Mouse (Mus musculus) MEL-GATA-1-ER (cell line): Measurements from ENCODE around the gene Gm11564.
"Not testable (repeated sequence)": the region's sequence is repeated elsewhere in the genome, so short reads cannot be mapped to it uniquely, and the experiment has no call there.

Experiments
- DNase-seq: peaks from one replicate; pipeline ENCODE4 v3.0.0-alpha.2; 2012; ENCODE audit warnings: low read depth; ENCODE audit errors: extremely low read depth

Gene Gm11564

DNA sequence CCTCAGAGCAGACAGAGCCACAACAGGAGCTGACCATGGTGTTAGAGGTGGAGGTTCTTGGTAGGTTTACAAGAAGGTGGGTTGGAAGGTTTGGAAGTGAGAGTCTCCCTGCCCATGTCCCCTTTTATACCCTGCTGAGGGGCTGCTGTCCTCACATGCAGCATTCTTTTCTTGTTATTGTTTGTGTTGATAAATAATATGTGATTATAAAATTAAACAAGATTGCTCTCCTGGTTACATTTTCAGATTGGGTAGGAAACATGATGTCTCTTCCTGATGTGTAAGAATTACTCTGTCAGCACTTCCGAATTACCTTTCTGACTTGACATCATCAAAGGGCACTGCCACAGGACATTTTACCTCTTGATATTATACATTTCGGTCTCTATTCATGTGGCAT, at the start of gene Gm11564:
Gene Gm11564, minus strand, starts transcription at position 101 of the 400 bp plus-strand sequence.
- not testable (repeated sequence) for DNase-seq

DNA sequence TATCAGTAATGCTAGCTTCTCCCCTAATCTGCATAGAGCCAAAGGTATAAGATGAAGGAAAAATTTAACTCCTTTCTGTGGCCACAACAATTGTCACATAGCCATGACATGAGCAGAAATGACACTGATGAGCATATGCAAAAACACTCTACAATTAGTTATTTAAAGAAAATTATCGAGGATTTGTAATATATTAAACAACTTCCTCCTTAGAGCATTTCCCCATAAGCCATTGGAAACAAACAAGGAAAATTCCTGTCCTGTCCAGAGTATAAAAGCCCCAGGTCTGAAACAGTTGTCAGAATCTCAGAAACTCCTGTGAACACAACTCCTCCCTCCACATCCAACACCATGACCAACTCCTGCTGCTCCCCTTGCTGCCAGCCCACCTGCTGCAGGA, 48.7 kb upstream of the Gm11564 start, which contains the start of gene Gm11559:
Gene Gm11559, plus strand, starts transcription at position 301 of the 400 bp plus-strand sequence.
- not testable (repeated sequence) for DNase-seq

DNA sequence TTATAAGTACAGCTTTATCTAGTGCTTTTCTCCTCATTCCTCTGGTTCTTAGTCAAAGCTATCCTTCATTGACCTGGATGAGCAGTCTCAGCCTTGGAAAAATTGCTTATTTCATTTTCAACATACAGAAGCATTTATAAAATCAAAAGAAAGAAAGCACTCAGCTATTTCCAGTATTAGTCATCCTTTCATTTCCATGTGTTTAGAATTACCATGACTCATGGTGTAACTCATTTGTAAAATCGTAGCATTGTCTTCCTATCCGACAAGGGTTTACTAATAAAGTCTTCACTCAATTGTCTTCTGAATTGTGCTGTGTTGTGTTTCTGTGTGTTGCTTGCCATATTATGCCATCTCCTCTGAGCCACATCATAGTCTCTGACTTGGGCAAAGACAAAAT, 43.3 kb upstream of the Gm11564 start:
- no peak for DNase-seq

GRCm38 (mm10) chr11:99857617-99858016, 42.2 kb upstream of the Gm11564 start, which contains the start of gene Gm11568:
Gene Gm11568 (plus strand): TSS chr11:99857917.
- DNase-seq: no peak

- no peak for DNase-seq
These were observed 38.7 kb upstream of the Gm11564 start for GRCm38 (mm10) chr11:99854121-99854520.

DNA sequence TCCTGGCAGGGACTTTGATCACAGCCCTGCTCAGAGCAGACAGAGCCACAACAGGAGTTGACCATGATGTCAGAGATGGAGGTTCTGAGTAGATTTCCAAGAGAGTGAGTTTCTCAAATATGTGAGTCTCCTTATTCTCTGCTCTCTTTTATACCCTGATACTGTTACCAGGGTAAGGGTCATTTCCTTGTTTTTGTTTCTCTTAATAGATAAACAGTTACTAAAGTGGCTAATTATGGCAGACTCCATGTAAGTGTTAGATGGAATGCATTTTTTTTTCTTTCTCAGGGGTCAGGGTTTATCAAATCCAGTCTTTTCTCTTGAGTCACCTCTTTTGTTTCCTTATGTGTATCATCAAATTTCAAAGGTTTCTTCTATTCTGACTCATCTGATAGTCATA, 36.0 kb upstream of the Gm11564 start, which contains the start of gene Krtap4-16:
Gene Krtap4-16, minus strand, starts transcription at position 101 of the 400 bp plus-strand sequence.
- no peak for DNase-seq

- DNase-seq: no peak
These were observed 31.3 kb upstream of the Gm11564 start for GRCm38 (mm10) chr11:99846746-99847145.

DNA sequence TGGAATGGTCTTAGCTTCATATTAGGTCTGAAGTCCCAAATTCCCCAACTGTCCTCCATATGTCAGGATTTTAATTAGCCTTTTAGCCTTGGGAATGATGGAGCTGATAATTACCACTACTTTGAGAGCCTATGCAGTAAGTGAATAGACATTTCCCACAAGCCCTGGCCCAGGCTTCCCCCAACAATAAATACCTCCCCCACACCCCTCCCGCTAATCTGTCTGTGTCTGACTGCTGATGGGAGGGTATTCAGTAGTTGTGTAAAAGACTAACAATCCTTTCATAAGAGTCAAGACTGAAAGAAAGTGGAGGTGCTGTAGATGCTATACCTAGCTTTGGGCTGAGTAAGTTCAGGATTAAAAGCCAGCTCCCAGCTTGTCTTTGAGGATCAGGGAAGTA, 26.7 kb upstream of the Gm11564 start:
- no peak for DNase-seq

- no peak for DNase-seq
These were observed 22.5 kb upstream of the Gm11564 start, which contains the start of gene 2300003K06Rik for GRCm38 (mm10) chr11:99837966-99838365. Gene 2300003K06Rik (minus strand): TSS chr11:99838066.

GRCm38 (mm10) chr11:99809792-99810191, 5.7 kb downstream of the Gm11564 start, which contains the start of gene Krtap4-13:
Gene Krtap4-13 (minus strand): TSS chr11:99809892.
- DNase-seq: not testable (repeated sequence)

GRCm38 (mm10) chr11:99804346-99804745, 11.1 kb downstream of the Gm11564 start, which contains the start of gene Gm11554:
Gene Gm11554 (minus strand): TSS chr11:99804446.
- not testable (repeated sequence) for DNase-seq

- not testable (repeated sequence) for DNase-seq
These were observed 16.6 kb downstream of the Gm11564 start, which contains the start of gene Gm11569 for GRCm38 (mm10) chr11:99798832-99799231. Gene Gm11569 (minus strand): TSS chr11:99798932.

GRCm38 (mm10) chr11:99793367-99793766, 22.1 kb downstream of the Gm11564 start, which contains the start of gene Gm11596:
Gene Gm11596 (minus strand): TSS chr11:99793467.
- no peak for DNase-seq

DNA sequence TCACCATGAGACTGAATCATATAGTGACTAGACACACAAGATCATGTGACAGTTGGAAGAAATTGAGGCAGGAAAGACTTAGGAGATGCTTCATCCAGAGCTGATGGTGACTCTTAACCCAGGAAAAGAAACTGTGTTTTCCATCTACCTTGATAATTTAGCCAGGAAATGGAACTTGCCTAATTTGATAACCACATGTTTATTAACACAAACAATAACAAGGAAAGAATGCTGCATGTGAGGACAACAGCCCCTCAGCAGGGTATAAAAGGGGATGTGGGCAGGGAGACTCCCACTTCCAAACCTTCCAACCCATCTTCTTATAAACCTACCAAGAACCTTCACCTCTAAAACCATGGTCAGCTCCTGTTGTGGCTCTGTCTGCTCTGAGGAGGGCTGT, 30.6 kb downstream of the Gm11564 start, which contains the start of gene Krtap4-9:
Gene Krtap4-9, plus strand, starts transcription at position 301 of the 400 bp plus-strand sequence.
- not testable (repeated sequence) for DNase-seq

- no peak for DNase-seq
These were observed 34.9 kb downstream of the Gm11564 start, which contains the start of gene Krtap4-8 for GRCm38 (mm10) chr11:99780604-99781003. Gene Krtap4-8 (minus strand): TSS chr11:99780704.

DNA sequence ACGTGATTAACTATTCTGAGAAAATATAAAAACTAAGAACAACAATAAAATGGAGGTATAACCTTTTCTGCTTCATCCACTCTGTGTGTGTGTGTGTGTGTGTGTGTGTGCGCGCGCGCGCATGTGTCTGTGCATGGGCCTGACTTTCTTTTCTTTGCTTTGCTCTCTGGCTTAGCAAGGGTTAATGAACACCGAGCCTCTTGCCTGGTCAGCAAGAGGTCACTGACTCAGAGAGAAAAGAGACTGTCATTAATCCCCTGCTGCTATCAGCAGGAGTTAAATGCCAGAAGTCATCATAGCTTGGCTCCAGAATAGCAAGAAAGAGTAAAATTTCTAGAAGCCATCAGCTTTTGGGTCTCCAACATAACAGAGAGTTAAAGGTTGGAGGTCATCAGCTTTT, 37.1 kb downstream of the Gm11564 start:
- no peak for DNase-seq

GRCm38 (mm10) chr11:99772813-99773212, 42.7 kb downstream of the Gm11564 start, which contains the start of gene Gm11595:
Gene Gm11595 (minus strand): TSS chr11:99772913.
- DNase-seq: not testable (repeated sequence)

- no peak for DNase-seq
These were observed 47.1 kb downstream of the Gm11564 start for GRCm38 (mm10) chr11:99768410-99768809.
